Mouse (Mus musculus) kidney, adult 10 weeks (tissue): ENCODE data around the gene Olfr765. TPM values are rescaled to one million over a fixed set of nuclear protein-coding genes. Genes with fewer than 3 reads are reported as not detected.

ENCODE experiments used
- polyA plus RNA-seq: library from polyadenylated mRNA; stranded (reverse); fragments of 350-450 nt; fragmentation: Illumina TruSeq; extraction: RNeasy Lipid Tissue Mini Kit (QIAGEN cat#74804); gene quantifications from one replicate; pipeline ENCODE4 v1.2.3, GENCODE M21; 2014; ENCODE audit warnings: low read depth, low replicate concordance

The Olfr765 gene
- polyA plus RNA-seq, result not detected

DNA sequence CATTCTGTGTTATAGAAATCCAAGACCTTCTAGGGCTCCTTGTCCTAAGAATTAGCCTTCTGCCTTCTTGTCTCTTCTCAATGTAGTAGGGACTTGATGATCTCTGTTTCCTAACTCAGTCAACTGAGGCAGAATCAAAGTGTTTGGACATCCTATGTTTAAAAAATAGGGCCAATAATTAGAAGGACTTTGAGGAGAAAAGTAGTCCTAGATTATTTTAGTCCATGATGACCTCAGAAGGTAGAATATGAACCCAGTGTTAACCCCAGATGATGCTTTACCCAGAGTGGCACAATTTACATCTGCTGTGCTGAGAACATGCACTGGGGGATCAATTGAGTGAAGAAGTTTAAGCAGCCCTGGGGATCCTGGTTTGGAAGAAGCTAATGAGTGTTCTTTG, at the start of gene Olfr765:
TSS of gene Olfr765 (minus strand) at position 101 of the 400 bp plus-strand sequence.

DNA sequence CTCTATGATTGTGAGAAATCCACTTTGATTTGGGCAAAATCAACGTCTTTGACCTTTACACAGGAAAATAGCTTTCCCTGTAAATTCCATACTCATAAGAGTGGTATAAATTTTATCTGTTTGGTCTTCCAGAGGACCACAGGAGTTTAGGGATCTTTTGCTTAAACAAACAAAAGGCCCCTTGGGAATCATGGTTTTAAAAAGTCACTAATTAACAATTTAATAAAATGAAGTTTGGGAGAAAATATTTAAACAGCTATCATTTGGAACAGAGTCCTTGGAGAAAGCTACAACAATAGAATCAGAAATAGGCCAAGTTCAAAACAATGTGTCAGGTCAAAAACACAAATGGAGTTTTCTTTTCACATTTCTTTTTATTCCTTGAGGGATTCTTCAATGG, 49.5 kb upstream of the Olfr765 start, which contains the start of gene Olfr768:
TSS of gene Olfr768 (minus strand) at position 101 of the 400 bp plus-strand sequence.

DNA sequence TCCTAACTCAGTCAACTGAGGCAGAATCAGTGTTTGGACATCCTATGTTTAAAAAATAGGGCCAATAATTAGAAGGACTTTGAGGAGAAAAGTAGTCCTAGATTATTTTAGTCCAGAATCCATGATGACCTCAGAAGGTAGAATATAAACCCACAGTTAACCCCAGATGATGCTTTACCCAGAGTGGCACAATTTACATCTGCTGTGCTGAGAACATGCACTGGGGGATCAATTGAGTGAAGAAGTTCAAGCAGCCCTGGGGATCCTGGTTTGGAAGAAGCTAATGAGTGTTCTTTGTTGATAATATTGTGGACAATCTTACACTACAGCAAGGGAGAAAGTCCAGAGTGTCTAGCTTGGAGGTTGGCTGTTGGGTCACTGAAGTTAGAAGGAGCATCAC, 33.0 kb upstream of the Olfr765 start, which contains the start of gene Olfr767:
TSS of gene Olfr767 (minus strand) at position 101 of the 400 bp plus-strand sequence.

DNA sequence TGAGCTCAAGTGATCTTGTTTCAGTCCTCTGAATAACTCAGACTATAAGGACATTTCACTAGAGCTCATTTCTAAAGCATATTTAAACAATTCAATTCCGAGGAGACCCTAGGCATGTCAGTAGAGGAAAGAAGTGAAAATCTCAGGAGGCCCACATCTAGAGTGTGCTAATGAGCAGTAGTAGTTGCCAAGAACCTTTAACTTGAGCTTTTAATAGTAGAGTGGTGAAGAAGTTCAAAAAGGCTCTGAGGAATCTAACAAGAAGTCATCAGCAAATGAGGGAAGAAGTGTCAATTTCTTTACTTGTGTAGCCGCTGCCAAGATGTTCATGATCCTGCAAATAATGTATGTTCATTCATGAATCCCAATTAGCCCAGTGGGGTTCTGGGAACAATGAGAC, 19.1 kb upstream of the Olfr765 start, which contains the start of gene Olfr766-ps1:
TSS of gene Olfr766-ps1 (minus strand) at position 101 of the 400 bp plus-strand sequence.

GRCm38 (mm10) chr10:129039796-129040195, 10.0 kb downstream of the Olfr765 start, which contains the start of gene Olfr764-ps1:
Gene Olfr764-ps1 (minus strand): TSS chr10:129039896.

DNA sequence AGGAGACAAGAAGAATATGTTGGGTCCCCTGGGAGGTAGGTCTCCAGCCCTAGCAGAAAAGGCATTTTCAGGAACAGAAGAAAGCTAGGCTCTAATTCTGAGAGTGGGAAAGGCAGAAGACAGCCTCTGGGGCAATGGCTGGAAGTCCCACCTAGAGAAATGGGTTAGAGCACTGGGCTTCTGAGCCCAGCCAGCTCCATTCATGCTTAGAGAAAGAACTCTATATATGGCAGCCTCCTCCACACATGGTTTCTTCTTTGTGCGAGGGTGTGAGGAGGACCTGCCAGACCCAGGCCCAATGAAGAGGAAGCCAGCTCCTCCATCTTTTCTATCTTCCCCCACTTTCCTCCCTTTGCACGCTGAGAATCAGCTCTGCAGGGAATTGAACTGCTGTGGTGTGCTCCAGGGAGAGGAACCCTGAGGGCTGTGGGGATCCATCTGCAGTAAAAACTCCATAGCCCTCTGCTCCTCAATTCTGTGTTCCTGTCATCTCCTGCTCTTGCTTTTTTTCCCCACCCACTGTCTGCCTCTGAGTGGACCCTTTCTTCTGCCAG, 39.4 kb downstream of the Olfr765 start, which contains the start of gene Olfr763:
TSS of gene Olfr763 (plus strand) at position 504 of the 554 bp plus-strand sequence.

Other genes starting within 250 kb of the Olfr765 start
- gene Dnajc14, start 245.9 kb downstream of the Olfr765 start, polyA plus RNA-seq, result 33.2 TPM
- gene Tmem198b, start 245.6 kb downstream of the Olfr765 start, polyA plus RNA-seq, result 2.6 TPM
- gene Sarnp, start 232.7 kb downstream of the Olfr765 start, polyA plus RNA-seq, result 248 TPM
- gene Ormdl2, start 228.4 kb downstream of the Olfr765 start, polyA plus RNA-seq, result 130 TPM
- 3.1 TPM for gene Gdf11, start 158.3 kb downstream of the Olfr765 start, polyA plus RNA-seq
- 1,560 TPM for gene Cd63, start 149.0 kb downstream of the Olfr765 start, polyA plus RNA-seq
- 5.7 TPM for gene Rdh5, start 127.1 kb downstream of the Olfr765 start, polyA plus RNA-seq
- 12.2 TPM for gene Bloc1s1, start 126.0 kb downstream of the Olfr765 start, polyA plus RNA-seq
- 0.85 TPM for gene Itga7, start 116.2 kb downstream of the Olfr765 start, polyA plus RNA-seq
- 25.7 TPM for gene Mettl7b, start 89.0 kb downstream of the Olfr765 start, polyA plus RNA-seq
- not detected for gene Olfr9, start 60.6 kb downstream of the Olfr765 start, polyA plus RNA-seq
- not detected for gene Olfr763, start 39.2 kb downstream of the Olfr765 start, polyA plus RNA-seq
- not detected for gene Olfr764-ps1, start 10.1 kb downstream of the Olfr765 start, polyA plus RNA-seq
- not detected for gene Olfr766-ps1, start 19.0 kb upstream of the Olfr765 start, polyA plus RNA-seq
- not detected for gene Olfr767, start 32.9 kb upstream of the Olfr765 start, polyA plus RNA-seq
- not detected for gene Olfr768, start 49.4 kb upstream of the Olfr765 start, polyA plus RNA-seq
- not detected for gene Olfr769, start 67.9 kb upstream of the Olfr765 start, polyA plus RNA-seq
- gene Olfr770, start 89.0 kb upstream of the Olfr765 start, polyA plus RNA-seq, result not detected
- gene Olfr771, start 114.8 kb upstream of the Olfr765 start, polyA plus RNA-seq, result not detected
- not detected for gene Olfr772, start 127.9 kb upstream of the Olfr765 start, polyA plus RNA-seq
- not detected for gene Olfr773, start 137.4 kb upstream of the Olfr765 start, polyA plus RNA-seq
- not detected for gene Olfr774, start 186.2 kb upstream of the Olfr765 start, polyA plus RNA-seq
- not detected for gene Olfr775, start 198.4 kb upstream of the Olfr765 start, polyA plus RNA-seq
- gene Olfr776, start 209.1 kb upstream of the Olfr765 start, polyA plus RNA-seq, result not detected
- not detected for gene Olfr777, start 221.5 kb upstream of the Olfr765 start, polyA plus RNA-seq